Comparison of ENCODE assay signal across 21 mouse cellular contexts in the genomic region with DNA sequence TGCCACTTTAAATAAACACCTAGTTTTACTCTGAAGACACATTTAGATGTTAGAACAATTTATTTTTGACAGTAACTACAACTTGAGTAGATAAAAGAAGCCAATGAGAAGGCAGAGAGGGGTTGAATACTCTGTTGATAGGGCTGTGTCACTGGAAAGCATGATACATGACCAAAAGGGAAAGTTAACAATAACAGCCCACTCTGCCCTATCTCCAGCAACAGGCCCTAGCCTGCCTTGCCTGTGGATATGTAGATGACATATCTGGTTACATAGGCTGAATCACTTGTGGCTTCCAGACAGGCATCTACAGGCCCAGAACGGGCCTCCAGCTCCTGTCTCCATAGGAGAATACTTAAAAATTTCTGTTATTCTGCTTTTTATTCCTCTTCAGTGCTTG.
DNase-seq lines count a peak whose midpoint lies in the region; ATAC-seq lines count a peak whose summit lies in the region.
"Had no signal": no experiment of that assay in that cellular context is flagged by ENCODE, and none has a peak within 500 bp of the region (broad histone marks: within the 10 kb centered on the region; RNA-seq: fewer than 3 reads in every experiment).

No protein-coding gene starts in this region.

- 74% methylated on average over 1 of the region's 1 CpGs for WGBS in kidney, embryonic 15.5 days
- 87% methylated on average over 1 of the region's 1 CpGs for WGBS in hindbrain, embryonic 11.5 days
- 30% methylated on average over 1 of the region's 1 CpGs for WGBS in heart, embryonic 12.5 days

- no peak overlapping the region for H3K9ac ChIP-seq in kidney, embryonic 15.5 days
- no peak overlapping the region for H3K9ac ChIP-seq in hindbrain, embryonic 11.5 days (ENCODE audit: low read depth, low read length)
- no peak overlapping the region for H3K9ac ChIP-seq in heart, embryonic 12.5 days
- H3K9ac ChIP-seq: forebrain, embryonic 15.5 days; midbrain, embryonic 12.5 days; neural tube, embryonic 15.5 days had no signal

- no peak overlapping the region for H3K4me3 ChIP-seq in kidney, embryonic 15.5 days (replicated peaks)
- no peak overlapping the region for H3K4me3 ChIP-seq in hindbrain, embryonic 11.5 days (ENCODE audit: low read depth, low read length)
- no peak overlapping the region for H3K4me3 ChIP-seq in heart, embryonic 12.5 days
- H3K4me3 ChIP-seq: forebrain, embryonic 15.5 days; midbrain, embryonic 12.5 days; neural tube, embryonic 15.5 days had no signal

- 0 out of 2 replicates have a peak, but pooled peaks have one; percentile 70 for ATAC-seq in kidney, embryonic 15.5 days (replicated peaks; ENCODE audit: low FRiP score)
- peak; percentile 33 for ATAC-seq in megakaryocyte, adult 5-6 weeks (ENCODE audit: poor library complexity, severe bottlenecking)
- no peak for ATAC-seq in hindbrain, embryonic 11.5 days (ENCODE audit: low FRiP score)
- ATAC-seq in heart, embryonic 12.5 days (ENCODE audit: insufficient number of reproducible peaks, low FRiP score): no peak; the same call in 1 of the 2 replicates
- ATAC-seq: activated CD4-positive, CD25-positive, alpha-beta regulatory T cell, adult 4 months; forebrain, embryonic 15.5 days; inflammation-experienced regulatory T-cells, adult 6 months; Patski had no signal

- H3K36me3 ChIP-seq in kidney, embryonic 15.5 days: no peaks in the 10 kb centered on the region
- H3K36me3 ChIP-seq in hindbrain, embryonic 11.5 days (ENCODE audit: control insufficient read depth, insufficient read depth, low read length): no peaks in the 10 kb centered on the region
- no peaks in the 10 kb centered on the region for H3K36me3 ChIP-seq in heart, embryonic 12.5 days
- H3K36me3 ChIP-seq: forebrain, embryonic 15.5 days; midbrain, embryonic 12.5 days; neural tube, embryonic 15.5 days had no signal

- no peaks in the 10 kb centered on the region for H3K4me1 ChIP-seq in kidney, embryonic 15.5 days
- no peaks in the 10 kb centered on the region for H3K4me1 ChIP-seq in hindbrain, embryonic 11.5 days (replicated peaks; ENCODE audit: control insufficient read depth, insufficient read depth, low read length)
- H3K4me1 ChIP-seq in heart, embryonic 12.5 days (replicated peaks): 0 out of 2 replicates have a peak, but pooled peaks cover 3% of the 10 kb centered on the region
- H3K4me1 ChIP-seq: forebrain, embryonic 15.5 days; midbrain, embryonic 12.5 days; neural tube, embryonic 15.5 days had no signal

- H3K4me2 ChIP-seq in kidney, embryonic 15.5 days: no peak overlapping the region
- no peak overlapping the region for H3K4me2 ChIP-seq in hindbrain, embryonic 11.5 days (replicated peaks; ENCODE audit: low read depth, low read length)
- H3K4me2 ChIP-seq in heart, embryonic 12.5 days: no peak overlapping the region
- H3K4me2 ChIP-seq: forebrain, embryonic 15.5 days; midbrain, embryonic 12.5 days; neural tube, embryonic 15.5 days had no signal

- no peaks in the 10 kb centered on the region for H3K9me3 ChIP-seq in kidney, embryonic 15.5 days (replicated peaks)
- no peaks in the 10 kb centered on the region for H3K9me3 ChIP-seq in hindbrain, embryonic 11.5 days (ENCODE audit: control insufficient read depth, low read length)
- no peaks in the 10 kb centered on the region for H3K9me3 ChIP-seq in heart, embryonic 12.5 days (replicated peaks)
- H3K9me3 ChIP-seq: forebrain, embryonic 15.5 days; midbrain, embryonic 12.5 days; neural tube, embryonic 15.5 days had no signal

- H3K27me3 ChIP-seq in kidney, embryonic 15.5 days: no peaks in the 10 kb centered on the region
- no peaks in the 10 kb centered on the region for H3K27me3 ChIP-seq in hindbrain, embryonic 11.5 days (ENCODE audit: control insufficient read depth, insufficient read depth, low read length)
- no peaks in the 10 kb centered on the region for H3K27me3 ChIP-seq in heart, embryonic 12.5 days (replicated peaks)
- H3K27me3 ChIP-seq: CH12.LX; forebrain, embryonic 15.5 days; midbrain, embryonic 12.5 days; neural tube, embryonic 15.5 days; Patski had no signal

- no peak for DNase-seq in kidney, postnatal 4 days
- DNase-seq in MEL-GATA-1-ER (ENCODE audit: extremely low read depth, low read depth) (peak; percentile 76), liver (peak; percentile 69)
- no peak for DNase-seq in hindbrain, embryonic 11.5 days (ENCODE audit: low spot score)
- no peak for DNase-seq in thymus, postnatal 14 days
- DNase-seq: adrenal gland, postnatal 36 days; cerebellum, adult 9-11 months; embryo, embryonic 11 days; heart, postnatal 4 days; kidney, adult 8-10 months; lung, postnatal 14 days had no signal

- H3K27ac ChIP-seq in kidney, embryonic 15.5 days: no peak overlapping the region
- no peak overlapping the region for H3K27ac ChIP-seq in hindbrain, embryonic 11.5 days (ENCODE audit: low read depth, low read length)
- H3K27ac ChIP-seq in heart, embryonic 12.5 days (ENCODE audit: poor library complexity, severe bottlenecking): no peak overlapping the region
- H3K27ac ChIP-seq: forebrain, embryonic 15.5 days; midbrain, embryonic 12.5 days; neural tube, embryonic 15.5 days had no signal

Comparison
In these comparisons a context has a peak if more than half of its experiments do, and no peak if none do; other contexts are left out.
1. ATAC-seq: peak in kidney, embryonic 15.5 days (single experiment) and megakaryocyte, adult 5-6 weeks (single experiment); none in hindbrain, embryonic 11.5 days (single experiment) and heart, embryonic 12.5 days (single experiment).
2. DNase-seq: peak in MEL-GATA-1-ER (single experiment) and liver (single experiment); none in kidney, postnatal 4 days (0 of 2), hindbrain, embryonic 11.5 days (single experiment) and thymus, postnatal 14 days (single experiment).